Mouse (Mus musculus): Measurements from ENCODE around the gene Lrrn3. TPM values are rescaled to one million over a fixed set of nuclear protein-coding genes. Genes with fewer than 3 reads are reported as not detected.

Gene Lrrn3
- polyA plus RNA-seq, 1 experiment from 2014 or later, result 1.2 TPM

- Histone ChIP-seq H3K9ac (replicated peaks) (no peak overlapping the region), H3K27me3 (ENCODE audit: insufficient read depth, low read length) (no peaks in the 10 kb centered on the region), H3K9me3 (ENCODE audit: low read length) (no peaks in the 10 kb centered on the region), H3K4me2 (ENCODE audit: low read depth, low read length) (no peak overlapping the region), H3K4me3 (ENCODE audit: low read depth, low read length) (no peak overlapping the region), H3K36me3 (replicated peaks; ENCODE audit: insufficient read depth, low read length) (no peaks in the 10 kb centered on the region), H3K4me1 (ENCODE audit: insufficient read depth) (no peaks in the 10 kb centered on the region), H3K27ac (ENCODE audit: low read depth) (no peak overlapping the region)
- ATAC-seq (no peak), DNase-seq (no peak)
- no peak for TF ChIP-seq CTCF (IDR thresholded peaks at IDR 0.05; ENCODE audit: low read depth)
- no peak for TF ChIP-seq EP300 (IDR thresholded peaks at IDR 0.05; ENCODE audit: low read depth)
- 72% methylated on average over 4 of the region's 4 CpGs for WGBS (ENCODE audit: insufficient replicate concordance)
These were observed 22.4 kb upstream of the Lrrn3 start for GRCm38 (mm10) chr12:41508610-41509009.

GRCm38 (mm10) chr12:41500049-41500820 is 14.0 kb upstream of the Lrrn3 start:
- no peaks in the 10 kb centered on the region for H3K9me3 ChIP-seq (ENCODE audit: low read length)
- ATAC-seq (no peak), DNase-seq (no peak)
- 57% methylated on average over 9 of the region's 9 CpGs for WGBS (ENCODE audit: insufficient replicate concordance)
- no peak overlapping the region for H3K4me3 ChIP-seq (ENCODE audit: low read depth, low read length)
- H3K4me1 ChIP-seq (ENCODE audit: insufficient read depth), result no peaks in the 10 kb centered on the region
- H3K27ac ChIP-seq (ENCODE audit: low read depth), result no peak overlapping the region
- no peak overlapping the region for H3K4me2 ChIP-seq (ENCODE audit: low read depth, low read length)
- TF ChIP-seq EP300 (IDR thresholded peaks at IDR 0.05; ENCODE audit: low read depth), result no peak
- no peak for TF ChIP-seq CTCF (IDR thresholded peaks at IDR 0.05; ENCODE audit: low read depth)
- H3K36me3 ChIP-seq (replicated peaks; ENCODE audit: insufficient read depth, low read length), result no peaks in the 10 kb centered on the region
- no peaks in the 10 kb centered on the region for H3K27me3 ChIP-seq (ENCODE audit: insufficient read depth, low read length)
- no peak overlapping the region for H3K9ac ChIP-seq (replicated peaks)

GRCm38 (mm10) chr12:41494620-41495019 is 8.4 kb upstream of the Lrrn3 start:
- H3K9me3 ChIP-seq (ENCODE audit: low read length), result no peaks in the 10 kb centered on the region
- H3K27ac ChIP-seq (ENCODE audit: low read depth), result no peak overlapping the region
- no peaks in the 10 kb centered on the region for H3K4me1 ChIP-seq (ENCODE audit: insufficient read depth)
- DNase-seq (no peak), ATAC-seq (no peak)
- no peak overlapping the region for H3K4me2 ChIP-seq (ENCODE audit: low read depth, low read length)
- peak; percentile 40 for TF ChIP-seq CTCF (IDR thresholded peaks at IDR 0.05; ENCODE audit: low read depth)
- TF ChIP-seq EP300 (IDR thresholded peaks at IDR 0.05; ENCODE audit: low read depth), result no peak
- no peaks in the 10 kb centered on the region for H3K36me3 ChIP-seq (replicated peaks; ENCODE audit: insufficient read depth, low read length)
- 37% methylated on average over 10 of the region's 10 CpGs for WGBS (ENCODE audit: insufficient replicate concordance)
- H3K9ac ChIP-seq (replicated peaks), result no peak overlapping the region
- H3K27me3 ChIP-seq (ENCODE audit: insufficient read depth, low read length), result no peaks in the 10 kb centered on the region
- no peak overlapping the region for H3K4me3 ChIP-seq (ENCODE audit: low read depth, low read length)

GRCm38 (mm10) chr12:41487005-41487404 is 774 bp upstream of the Lrrn3 start:
- Histone ChIP-seq H3K27me3 (ENCODE audit: insufficient read depth, low read length) (no peaks in the 10 kb centered on the region), H3K9ac (replicated peaks) (no peak overlapping the region), H3K4me1 (ENCODE audit: insufficient read depth) (no peaks in the 10 kb centered on the region), H3K36me3 (replicated peaks; ENCODE audit: insufficient read depth, low read length) (no peaks in the 10 kb centered on the region), H3K4me2 (ENCODE audit: low read depth, low read length) (peak overlapping the region; percentile 16; the same call in 1 of the 2 replicates), H3K4me3 (ENCODE audit: low read depth, low read length) (no peak overlapping the region), H3K9me3 (ENCODE audit: low read length) (no peaks in the 10 kb centered on the region), H3K27ac (ENCODE audit: low read depth) (no peak overlapping the region)
- 30% methylated on average over 5 of the region's 5 CpGs for WGBS (ENCODE audit: insufficient replicate concordance)
- DNase-seq, result no peak
- TF ChIP-seq CTCF (IDR thresholded peaks at IDR 0.05; ENCODE audit: low read depth) (peak; percentile 91), EP300 (IDR thresholded peaks at IDR 0.05; ENCODE audit: low read depth) (no peak)
- ATAC-seq, result 0 out of 2 replicates have a peak, but pooled peaks have one; percentile 23

- Histone ChIP-seq H3K27me3 (ENCODE audit: insufficient read depth, low read length) (no peaks in the 10 kb centered on the region), H3K9ac (replicated peaks) (no peak overlapping the region), H3K4me3 (ENCODE audit: low read depth, low read length) (0 out of 2 replicates have a peak overlapping the region, but pooled peaks have one; percentile 4), H3K36me3 (replicated peaks; ENCODE audit: insufficient read depth, low read length) (no peaks in the 10 kb centered on the region), H3K9me3 (ENCODE audit: low read length) (no peaks in the 10 kb centered on the region), H3K4me2 (ENCODE audit: low read depth, low read length) (peak overlapping the region; percentile 39), H3K27ac (ENCODE audit: low read depth) (no peak overlapping the region), H3K4me1 (ENCODE audit: insufficient read depth) (no peaks in the 10 kb centered on the region)
- ATAC-seq (no peak), DNase-seq (no peak)
- TF ChIP-seq CTCF (IDR thresholded peaks at IDR 0.05; ENCODE audit: low read depth) (no peak), EP300 (IDR thresholded peaks at IDR 0.05; ENCODE audit: low read depth) (no peak)
- 30% methylated on average over 12 of the region's 12 CpGs for WGBS (ENCODE audit: insufficient replicate concordance)
These were observed 567 bp downstream of the Lrrn3 start for GRCm38 (mm10) chr12:41485512-41486215.

Measured in liver, postnatal 0 days (tissue).